Mouse (Mus musculus) ES-E14 (cell line): ENCODE data around the gene Zxdc.

Source experiments
- CHD2 ChIP-seq: IDR thresholded peaks from 2 replicates; pipeline ENCODE4 v1.6.1; 2014; ENCODE audit warnings: mild to moderate bottlenecking, low read depth, low read length, inconsistent platforms
- HCFC1 ChIP-seq: IDR thresholded peaks from 2 replicates; pipeline ENCODE4 v1.6.1; 2012; ENCODE audit warnings: low read length, inconsistent platforms, borderline replicate concordance; ENCODE audit not compliant: insufficient read depth
- MAFK ChIP-seq: IDR thresholded peaks from 2 replicates; pipeline ENCODE4 v1.6.1; 2014; ENCODE audit warnings: mild to moderate bottlenecking, low read depth, low read length, inconsistent platforms; ENCODE audit not compliant: insufficient read depth
- ZC3H11A ChIP-seq: IDR thresholded peaks from 2 replicates; pipeline ENCODE4 v1.6.1; 2012; ENCODE audit warnings: low read depth, mild to moderate bottlenecking, inconsistent platforms, low read length, borderline replicate concordance
- ZNF384 ChIP-seq: IDR thresholded peaks from 2 replicates; pipeline ENCODE4 v1.6.1; 2012; ENCODE audit warnings: low read depth, low read length, inconsistent platforms

DNA sequence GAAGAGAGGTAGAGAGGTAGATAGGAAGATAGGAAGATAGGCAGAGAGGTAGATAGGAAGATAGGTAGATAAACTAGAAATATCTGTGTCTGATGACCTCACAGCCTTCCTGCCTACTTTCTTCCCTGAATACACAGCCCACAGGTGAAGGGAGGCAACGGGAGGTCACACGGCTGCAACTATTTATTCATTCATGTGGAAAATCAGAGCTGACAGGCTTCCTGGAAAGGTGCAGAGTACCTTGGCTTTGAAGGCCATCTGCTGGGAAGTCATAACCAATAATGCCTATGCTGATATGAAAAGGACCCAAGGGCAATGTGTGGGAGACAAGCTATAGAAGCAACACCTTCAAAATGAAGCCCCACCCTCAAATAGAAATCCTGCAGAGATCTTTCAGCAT lies 26.9 kb upstream of the Zxdc start:
- TF ChIP-seq ZC3H11A = no peak
- TF ChIP-seq HCFC1 = no peak
- no peak for TF ChIP-seq ZNF384
- no peak for TF ChIP-seq CHD2
- TF ChIP-seq MAFK = no peak
